Mouse (Mus musculus): Measurements from ENCODE around the gene Polr3gl. TPM values are rescaled to one million over a fixed set of nuclear protein-coding genes. Genes with fewer than 3 reads are reported as not detected.
A peak's percentile ranks its signal among the peaks of the same experiment; 100 is the strongest.

Polr3gl gene
- total RNA-seq, 2 experiments from 2014 or later, result 26.7 to 29.7 TPM

DNA sequence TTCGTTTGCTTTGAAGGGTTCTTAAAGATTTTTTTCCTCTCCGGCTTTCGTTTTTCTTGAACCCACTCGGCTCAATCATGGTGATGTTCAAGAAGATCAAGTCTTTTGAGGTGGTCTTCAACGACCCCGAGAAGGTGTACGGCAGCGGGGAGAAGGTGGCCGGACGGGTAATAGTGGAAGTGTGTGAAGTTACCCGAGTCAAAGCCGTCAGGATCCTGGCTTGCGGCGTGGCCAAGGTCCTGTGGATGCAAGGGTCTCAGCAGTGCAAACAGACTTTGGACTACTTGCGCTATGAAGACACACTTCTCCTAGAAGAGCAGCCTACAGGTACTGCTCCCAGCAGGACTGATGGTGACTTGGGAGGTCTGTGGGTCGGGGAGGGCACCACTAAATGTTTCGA is 35.8 kb downstream of the Polr3gl start:
- DNase-seq (ENCODE audit: low spot score in 2 of 2), result no peak

DNA sequence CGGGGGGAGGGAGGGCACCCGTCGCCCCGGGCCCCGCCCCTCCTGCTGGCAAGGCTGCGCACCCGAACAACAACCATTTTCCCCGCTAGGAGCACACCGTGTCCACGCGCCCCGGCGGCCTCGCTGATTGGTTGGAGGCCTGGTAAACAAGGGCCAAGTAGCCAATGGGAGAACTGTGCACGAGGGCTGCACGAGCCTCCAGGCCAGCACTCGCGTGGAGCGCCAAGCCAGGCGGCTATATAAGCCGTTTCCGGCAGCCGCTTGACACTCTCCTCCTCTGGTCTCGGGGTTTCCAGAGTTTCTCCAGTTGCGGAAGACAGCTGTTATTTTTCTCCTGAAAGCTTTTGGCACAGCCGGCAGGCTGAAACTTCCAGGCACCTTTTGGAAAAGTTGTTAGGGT is 36.3 kb downstream of the Polr3gl start, which contains the start of gene Txnip:
Txnip (plus strand) TSS at position 264 of the 400 bp plus-strand sequence.
- DNase-seq (ENCODE audit: low spot score in 2 of 2), result peak; percentile 99

DNA sequence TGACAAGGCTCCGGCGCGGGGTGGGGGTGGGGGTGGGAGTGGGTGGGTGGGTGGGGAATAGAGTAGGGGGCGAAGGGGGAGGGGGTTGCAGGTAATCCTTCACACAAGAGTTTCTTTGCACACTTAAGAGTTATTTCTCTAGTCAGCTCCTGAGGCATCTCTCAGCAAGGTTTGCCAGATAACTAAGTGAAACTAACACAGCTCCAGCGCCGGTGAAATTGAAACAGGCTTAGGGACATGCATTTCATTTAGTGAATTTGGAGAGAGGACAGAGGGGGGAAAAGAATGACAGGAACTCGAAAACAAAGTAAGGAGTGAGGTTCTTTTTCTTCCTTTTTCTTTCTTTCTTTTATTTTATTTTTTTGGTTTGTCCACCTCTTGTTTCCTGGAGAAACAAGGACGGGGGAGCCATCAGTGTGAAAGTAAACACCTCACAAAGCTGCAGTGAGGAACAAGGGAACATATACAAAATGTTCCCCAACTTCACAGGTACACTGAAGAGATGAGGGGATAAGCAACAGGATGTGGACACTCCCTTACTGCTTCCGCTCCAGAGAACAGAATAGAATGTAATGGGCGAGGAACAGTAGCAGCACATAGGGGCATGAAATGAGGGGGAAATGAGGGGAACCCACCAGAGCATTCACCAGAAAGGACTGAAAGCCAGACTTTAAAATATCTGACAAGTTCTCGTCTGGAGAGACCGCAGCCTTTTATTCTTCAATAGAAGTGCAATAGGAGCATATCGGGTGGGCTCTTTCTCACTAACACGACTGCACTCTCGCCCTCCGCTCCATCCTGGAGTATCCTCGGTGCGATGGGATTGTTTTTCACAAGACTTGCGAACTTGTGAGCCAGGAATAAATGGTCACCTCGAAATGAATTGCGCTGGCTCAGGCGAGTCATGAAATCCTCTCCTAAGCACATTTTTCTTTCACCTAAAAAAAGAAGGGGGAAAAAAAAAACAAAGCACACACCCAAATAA is 37.0 kb downstream of the Polr3gl start:
- DNase-seq (ENCODE audit: low spot score in 2 of 2), result no peak

DNA sequence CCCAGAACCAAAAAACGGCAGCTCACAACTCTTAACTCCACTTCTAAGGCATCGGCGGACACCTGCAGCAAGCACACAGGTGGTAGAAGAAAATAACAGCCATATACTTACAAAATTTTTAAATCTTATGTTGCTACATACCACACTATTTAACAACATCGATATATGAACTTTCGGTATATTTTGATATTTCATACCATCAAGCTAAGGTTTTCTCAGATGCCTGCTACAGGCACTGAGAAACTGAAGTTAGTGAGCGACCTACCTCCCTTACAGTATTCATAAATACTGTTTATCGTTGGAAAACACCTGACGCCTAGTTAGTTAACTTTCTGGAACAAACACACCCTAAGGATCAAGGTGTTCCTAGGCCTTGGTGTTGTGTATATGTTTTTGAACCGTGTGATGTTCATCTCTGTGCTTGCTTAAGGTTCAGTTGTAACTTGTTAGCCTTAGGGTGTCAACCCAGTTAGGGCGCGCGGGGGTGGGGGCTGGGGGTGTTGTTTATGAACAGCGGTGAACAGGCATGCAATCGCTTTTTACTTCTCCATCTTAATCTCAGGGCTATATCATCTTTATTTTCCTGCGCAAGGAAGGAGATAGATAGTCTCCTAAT is 37.9 kb downstream of the Polr3gl start:
- no peak for DNase-seq (ENCODE audit: low spot score in 2 of 2)

DNA sequence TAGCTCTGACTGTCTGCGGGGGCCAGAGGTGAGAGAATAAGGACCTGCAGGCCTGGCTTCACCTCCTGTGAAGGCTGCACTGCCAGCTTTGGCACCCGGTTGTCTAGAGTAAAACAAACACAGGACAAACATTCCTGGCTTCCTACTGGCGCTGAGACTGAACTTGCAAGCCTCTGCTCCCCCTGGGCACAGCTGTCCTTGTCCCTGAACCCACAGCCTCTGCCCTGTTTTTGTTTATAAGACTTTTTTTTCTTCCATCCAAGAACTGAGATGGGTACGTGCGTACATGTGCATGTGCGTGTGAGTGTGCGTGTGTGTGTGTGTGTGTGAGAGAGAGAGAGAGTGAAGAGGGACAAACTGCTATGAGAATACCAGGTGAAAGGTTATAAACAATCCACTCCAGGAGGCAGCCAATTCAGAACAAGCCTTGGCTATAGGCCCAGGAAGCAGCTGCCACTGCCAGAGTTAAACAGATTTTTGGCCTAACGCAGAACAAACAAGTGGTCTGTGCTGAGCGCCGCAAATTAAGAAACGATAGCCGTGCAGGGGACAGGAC is 38.9 kb downstream of the Polr3gl start:
- peak; percentile 65 to 82 for DNase-seq (ENCODE audit: low spot score in 2 of 2)

DNA sequence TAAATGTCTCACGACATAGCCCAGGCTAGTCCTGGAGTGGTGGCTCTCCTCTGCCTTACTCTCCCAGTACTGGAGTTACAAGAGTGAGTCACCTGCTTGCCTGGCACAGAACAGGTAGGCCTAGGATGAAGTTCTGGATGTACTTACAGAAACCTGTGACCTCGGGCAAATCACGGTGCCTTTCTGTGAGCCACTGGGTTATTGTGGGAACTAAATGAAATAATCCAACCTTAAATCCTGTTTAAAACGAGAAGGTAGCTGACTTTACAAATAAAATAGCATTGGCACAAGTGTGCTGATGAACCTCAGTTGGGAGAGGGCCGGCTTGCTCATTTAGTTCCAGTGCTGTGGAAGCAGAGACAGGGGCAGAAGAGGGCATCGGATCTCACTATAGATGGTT is 39.7 kb downstream of the Polr3gl start:
- DNase-seq (ENCODE audit: low spot score in 2 of 2), result no peak

DNA sequence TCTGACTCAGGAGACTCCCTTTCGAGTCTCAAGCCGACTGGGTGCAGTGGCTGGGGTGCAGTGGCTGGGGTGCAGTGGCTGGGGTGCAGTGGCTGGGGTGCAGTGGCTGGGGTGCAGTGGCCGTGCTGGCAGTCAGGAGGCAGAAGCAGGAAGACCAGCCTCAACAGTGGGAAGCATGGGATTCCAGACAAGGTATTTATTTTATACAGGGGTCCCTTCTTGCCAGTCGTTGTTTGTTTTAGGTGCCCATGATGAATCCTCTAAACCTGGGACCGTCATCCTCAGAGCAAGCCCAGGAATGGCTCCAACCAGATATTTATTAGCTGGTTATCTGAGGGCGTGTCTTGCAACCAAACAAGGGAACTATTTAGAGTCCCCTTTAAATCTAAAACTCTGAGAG is 40.4 kb downstream of the Polr3gl start:
- DNase-seq (ENCODE audit: low spot score in 2 of 2), result no peak

DNA sequence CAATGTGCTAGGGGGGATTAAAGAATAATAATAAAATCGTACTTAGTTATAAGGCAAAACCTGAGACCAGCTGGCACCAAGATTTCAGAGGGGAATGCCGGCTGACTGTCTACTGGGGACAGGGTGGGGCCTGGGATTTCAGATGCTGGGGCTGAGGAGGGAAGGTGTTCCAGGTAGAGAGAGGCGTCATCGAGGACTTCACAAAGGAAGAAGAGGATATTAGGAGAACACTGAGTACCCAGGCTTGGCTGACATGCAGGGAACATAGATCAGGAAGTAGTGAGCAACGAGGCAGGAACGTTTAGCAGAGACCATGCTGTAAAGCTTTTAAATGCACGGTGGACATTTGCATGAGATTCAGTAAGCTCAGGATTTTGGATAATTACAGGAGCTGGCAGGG is 42.1 kb downstream of the Polr3gl start:
- DNase-seq (ENCODE audit: low spot score in 2 of 2), result no peak

DNA sequence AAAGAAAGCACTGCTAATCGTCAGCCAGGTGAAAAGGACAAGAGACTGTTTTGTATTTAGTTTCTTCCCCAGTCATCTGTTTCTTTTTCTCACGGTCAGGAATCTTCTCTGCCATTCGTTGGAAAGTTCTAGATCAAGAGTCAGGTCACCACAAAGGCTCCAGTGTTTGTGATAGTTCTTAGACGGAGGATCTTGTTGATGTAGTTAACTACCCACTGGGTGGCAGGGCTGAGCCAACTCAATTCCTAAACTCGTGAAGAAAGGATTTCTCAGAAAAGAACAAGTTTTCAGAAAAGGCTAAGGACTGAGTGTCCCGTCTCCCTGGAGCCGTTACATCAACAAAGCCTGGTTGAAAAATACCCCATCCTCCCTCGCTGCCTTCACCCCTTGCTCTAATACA is 42.8 kb downstream of the Polr3gl start:
- DNase-seq (ENCODE audit: low spot score in 2 of 2), result peak in 1 of 2 experiments; percentile 65

DNA sequence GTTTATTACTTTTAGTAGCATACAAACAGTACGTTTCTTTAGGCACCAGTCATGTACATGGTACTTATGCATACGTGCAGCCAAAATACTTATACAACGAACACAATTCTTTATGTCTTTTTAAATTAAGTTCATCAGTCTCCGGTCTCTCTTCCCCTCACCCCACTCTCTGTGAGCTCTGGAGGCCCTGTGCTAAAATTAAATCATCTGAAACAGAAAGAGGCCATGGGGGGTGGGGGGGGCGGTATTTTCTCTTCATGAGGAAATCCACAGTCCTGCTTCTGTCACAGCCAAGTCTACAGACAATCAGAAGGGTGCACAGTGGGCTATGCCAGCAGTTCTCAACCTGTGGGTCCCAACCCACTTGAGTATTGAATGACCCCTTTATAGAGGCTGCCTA is 44.6 kb downstream of the Polr3gl start:
- DNase-seq (ENCODE audit: low spot score in 2 of 2), result no peak

DNA sequence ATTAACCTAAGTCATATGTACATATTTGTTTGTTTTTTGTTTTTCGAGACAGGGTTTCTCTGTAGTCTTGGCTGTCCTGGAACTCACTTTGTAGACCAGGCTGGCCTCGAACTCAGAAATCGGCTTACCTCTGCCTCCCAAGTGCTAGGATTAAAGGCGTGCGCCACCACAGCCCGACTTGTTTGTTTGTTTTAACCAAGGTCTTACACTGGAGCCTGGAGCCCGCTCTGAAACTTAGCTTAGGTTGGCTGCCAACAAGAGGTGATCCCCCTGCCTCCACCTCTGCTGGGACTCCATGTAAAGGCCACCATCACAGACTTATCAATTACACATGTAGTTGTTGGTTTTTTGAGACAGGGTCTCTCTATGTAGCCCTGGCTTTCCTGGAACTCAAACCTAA is 45.2 kb downstream of the Polr3gl start:
- no peak for DNase-seq (ENCODE audit: low spot score in 2 of 2)

DNA sequence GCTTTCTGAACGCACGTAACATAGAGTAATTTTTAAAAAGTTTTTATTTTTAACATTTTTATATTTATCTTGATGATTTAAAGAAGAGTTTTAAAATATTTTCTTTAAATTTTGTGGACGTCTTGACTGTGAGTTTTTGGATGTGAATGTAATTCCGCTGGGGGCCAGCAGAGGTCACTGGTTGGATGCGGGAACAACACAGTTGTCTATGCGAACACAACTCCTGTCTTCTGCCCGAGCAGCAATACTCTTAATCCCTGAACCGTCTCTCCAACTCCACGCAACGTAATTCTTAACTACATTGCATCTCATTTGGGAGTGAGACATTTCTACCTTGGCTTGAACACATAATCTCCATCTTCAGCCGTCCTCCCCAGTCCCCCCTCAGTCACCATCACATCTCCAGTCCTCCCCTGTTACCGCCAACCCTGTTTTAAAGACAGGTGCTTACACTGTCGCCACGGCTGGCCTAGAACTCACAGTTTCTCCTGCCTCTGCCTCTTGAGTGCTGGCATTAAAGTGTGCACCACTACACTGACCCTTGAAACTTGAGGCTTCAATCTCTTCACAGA is 46.5 kb downstream of the Polr3gl start:
- DNase-seq (ENCODE audit: low spot score in 2 of 2), result peak; percentile 77 to 84

DNA sequence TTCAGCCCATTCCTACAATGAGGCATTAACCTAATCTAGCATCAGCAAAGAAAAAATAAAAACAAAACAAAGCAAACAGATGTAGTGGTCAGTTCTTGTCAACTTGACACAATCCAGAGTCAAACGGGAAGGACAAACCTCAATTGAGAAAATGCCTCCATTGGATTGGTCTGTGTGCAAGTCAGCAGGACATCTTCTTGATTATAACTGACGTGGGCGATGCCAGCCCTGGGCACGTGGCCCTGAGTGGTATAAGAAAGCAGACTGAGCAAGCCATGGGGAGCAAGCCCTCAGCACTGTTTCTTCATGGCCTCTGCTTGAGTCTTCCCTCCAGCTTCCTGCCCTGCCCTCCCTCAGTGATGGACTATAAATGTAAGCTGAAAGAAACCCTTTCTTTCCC is 47.1 kb downstream of the Polr3gl start:
- DNase-seq (ENCODE audit: low spot score in 2 of 2), result no peak

DNA sequence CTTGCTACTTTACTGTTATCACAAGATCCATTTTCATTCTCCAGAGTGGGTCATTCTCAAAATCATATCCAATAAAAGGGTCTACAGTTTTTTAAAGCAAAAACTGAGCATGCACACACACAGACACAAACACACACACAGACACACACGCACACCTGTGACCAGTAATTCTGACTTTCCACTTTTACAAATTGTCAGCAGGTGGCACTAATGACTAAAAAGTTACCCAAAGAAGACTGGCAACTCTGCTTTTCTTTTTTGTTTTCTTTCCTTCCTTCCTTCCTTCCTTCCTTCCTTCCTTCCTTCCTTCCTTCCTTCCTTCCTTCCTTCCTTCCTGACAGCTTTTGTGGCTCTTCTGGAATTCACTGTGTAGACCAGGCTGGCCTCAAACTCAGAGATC is 48.4 kb downstream of the Polr3gl start:
- no peak for DNase-seq (ENCODE audit: low spot score in 2 of 2)

DNA sequence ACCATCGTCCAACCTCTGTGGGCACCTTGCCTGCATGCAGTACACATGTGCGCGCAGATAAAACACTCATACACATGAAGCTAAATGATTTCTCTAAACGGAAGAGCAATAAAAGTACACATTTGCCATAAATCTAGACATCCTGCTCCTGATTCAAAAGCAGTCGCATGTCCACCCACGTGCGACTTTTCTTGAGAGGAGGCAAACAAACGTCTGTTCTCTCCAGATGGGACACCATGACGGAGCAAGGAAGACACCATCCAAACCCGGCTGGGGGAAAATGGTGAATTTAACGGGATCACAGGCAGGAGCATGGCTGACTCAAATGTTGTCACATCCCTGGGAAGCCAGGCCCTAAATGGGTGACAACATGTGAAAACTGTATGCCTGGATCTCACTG is 50.6 kb downstream of the Polr3gl start:
- DNase-seq (ENCODE audit: low spot score in 2 of 2), result peak in 1 of 2 experiments; percentile 67

DNA sequence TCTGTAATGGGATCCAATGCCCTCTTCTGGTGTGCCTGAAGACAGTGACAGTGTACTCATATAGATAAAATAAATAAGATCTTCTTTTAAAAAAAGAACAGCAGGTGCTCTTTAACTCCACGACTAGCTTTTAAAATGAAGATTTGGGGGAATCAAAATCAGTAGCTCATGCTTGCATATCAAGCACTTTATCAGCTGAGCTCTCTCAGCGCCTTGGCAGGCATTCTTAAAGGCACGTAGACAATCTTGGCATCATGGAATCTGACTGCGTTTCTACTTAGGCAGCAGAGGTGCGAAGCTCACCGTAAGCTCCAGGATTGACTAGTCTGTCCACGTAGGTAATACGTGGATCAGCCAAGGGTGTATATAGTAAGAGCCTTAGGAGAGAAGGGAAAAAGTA is 51.4 kb downstream of the Polr3gl start:
- peak in 1 of 2 experiments; percentile 22 for DNase-seq (ENCODE audit: low spot score in 2 of 2)

DNA sequence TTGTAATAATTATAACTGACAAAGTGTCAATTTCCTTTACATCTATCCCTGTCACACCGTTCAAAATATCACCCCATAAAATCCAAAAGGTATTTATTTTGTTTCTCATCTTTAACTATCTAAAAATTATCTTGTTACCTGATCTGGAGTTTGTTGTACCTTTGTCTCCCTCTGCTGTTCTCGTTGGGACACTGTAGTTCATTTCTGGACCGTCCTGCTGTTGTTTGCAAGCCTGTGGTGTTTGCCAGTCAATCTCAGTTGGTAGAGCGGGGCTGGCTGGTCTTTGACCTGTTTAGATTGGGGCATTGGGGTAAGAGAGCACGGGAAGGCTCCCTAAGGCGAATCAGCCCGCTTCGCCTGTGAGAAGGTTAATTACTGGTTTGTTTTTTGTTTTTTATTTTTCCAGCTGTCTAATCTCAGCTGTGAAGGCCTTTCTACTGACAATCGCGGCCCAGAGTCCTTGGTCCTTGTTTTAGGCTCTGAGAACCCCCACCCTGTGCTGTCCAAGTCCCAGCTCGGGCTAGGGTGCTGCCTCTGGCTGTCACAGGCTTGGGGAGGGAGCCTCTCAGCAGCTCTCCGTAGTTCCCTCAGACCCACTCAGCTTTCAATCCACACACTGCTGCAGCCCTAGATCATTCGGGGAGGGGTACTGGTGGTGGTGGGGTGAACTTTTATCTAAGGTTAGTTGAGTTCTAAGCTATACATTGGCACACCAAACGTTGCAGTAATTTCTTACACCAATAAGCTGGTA is 52.5 kb downstream of the Polr3gl start:
- peak in 1 of 2 experiments; percentile 36 for DNase-seq (ENCODE audit: low spot score in 2 of 2)

DNA sequence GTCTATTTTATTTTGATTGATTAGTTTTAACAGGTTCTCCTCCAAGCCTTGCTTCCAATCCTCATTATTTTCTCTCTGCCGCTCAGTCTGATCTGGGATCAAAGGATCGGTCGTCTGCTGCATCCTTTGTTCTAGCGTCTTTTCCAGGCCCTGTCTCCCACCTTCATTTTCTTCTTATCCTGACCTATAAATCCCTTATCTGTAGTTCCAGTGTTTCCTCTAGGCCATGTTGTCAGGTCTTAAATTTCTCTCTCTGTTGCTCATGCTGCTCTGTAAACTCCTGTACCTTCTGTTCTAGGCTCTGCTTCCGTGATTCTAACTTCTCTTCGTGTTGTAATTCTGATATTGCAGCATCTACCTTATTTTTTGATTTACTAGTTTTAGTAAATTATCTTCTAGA is 53.2 kb downstream of the Polr3gl start:
- no peak for DNase-seq (ENCODE audit: low spot score in 2 of 2)

DNA sequence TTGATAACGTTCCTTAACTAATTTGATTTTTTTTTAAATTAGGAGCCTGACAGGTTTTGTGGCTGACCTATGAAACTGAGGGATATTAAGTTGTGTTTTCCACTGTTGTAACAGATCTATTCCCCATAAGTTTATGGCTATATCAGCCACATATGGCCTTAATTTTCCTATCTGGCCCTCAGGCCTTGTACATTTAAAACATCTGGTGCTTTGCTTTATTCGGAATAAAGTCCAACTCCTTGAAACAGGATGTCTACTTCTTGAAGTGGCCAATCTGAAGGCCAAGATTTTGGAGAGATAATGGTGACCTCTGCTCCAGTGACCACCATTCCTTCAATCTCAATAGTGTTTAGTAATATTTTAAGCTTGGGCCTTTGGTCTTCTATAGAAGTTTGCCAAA is 54.7 kb downstream of the Polr3gl start:
- no peak for DNase-seq (ENCODE audit: low spot score in 2 of 2)

DNA sequence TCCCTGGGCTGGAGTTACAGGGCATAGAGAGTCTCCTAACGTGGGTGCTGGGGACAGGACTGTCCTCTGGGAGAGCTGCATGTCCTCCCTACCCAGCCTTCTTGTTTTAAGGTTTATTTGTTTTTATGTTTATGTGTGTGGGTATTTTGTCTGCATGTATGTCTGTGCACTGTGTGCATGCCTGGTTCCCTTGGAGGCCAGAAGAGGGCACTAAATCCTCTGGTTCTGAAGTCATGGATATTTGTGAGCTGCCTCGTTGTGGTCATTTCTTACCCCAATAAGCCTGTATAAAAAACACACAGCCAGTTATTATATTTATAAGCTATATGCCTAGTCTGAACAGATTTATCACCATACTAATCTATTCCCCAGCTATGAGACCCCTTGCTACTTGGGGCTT is 59.7 kb downstream of the Polr3gl start:
- no peak for DNase-seq (ENCODE audit: low spot score in 2 of 2)

DNA sequence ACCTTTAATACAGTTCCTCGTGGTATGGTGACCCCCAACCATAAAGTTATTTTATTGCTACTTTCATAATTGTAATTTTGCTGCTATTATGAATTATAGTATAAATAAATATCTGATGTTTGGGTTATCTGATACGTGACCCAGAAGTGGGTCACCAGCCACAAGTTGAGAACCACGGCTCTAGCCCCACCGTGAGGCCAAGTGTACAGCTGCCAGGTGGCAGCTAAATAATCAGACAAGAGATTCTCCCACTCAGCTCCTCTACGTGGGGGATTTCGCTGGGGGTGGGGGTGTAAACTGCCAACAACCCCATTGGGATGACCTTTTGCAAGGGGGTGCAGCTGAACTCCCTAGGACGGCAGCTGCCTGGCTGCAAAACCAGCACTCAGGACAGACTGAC is 61.9 kb downstream of the Polr3gl start:
- DNase-seq (ENCODE audit: low spot score in 2 of 2), result no peak

Measured in layer of hippocampus, postnatal 14 days (tissue).